Mouse (Mus musculus) G1E (cell line): Measurements from ENCODE around the gene Aurkc.

Experiments
- CTCF ChIP-seq: IDR thresholded peaks from 2 replicates; pipeline ENCODE4 v1.5.1; 2012; ENCODE audit warnings: low read depth, low read length, inconsistent platforms, mixed read lengths
- GATA1 ChIP-seq: IDR thresholded peaks from 2 replicates; pipeline ENCODE4 v1.6.1; 2012; ENCODE audit warnings: borderline replicate concordance, low read length, inconsistent platforms, mixed read lengths
- TAL1 ChIP-seq: conservative IDR thresholded peaks from 2 replicates; pipeline ENCODE4 v1.6.1; 2012; ENCODE audit warnings: low read depth, low read length, inconsistent platforms, mixed read lengths

DNA sequence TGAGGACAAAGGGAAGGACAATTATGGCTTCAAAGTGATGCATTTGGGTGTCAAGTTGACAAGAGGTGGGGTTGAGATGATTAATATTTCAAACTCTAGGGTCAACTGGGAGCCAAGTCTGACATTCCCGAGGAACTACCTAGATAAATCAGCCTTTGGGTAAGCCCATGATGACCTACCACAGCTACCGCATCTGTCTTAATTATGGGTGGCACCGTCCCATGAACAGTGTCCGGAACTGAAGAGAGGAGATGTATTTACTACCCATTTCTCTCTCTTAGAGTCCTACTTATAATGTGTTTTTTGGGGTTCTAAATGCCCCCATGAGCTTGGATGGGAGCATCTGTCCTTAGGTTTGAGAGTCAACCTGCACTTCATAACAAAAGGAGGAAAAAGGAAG lies 38.5 kb upstream of the Aurkc start:
- TF ChIP-seq CTCF: no peak
- TF ChIP-seq GATA1: no peak
- TF ChIP-seq TAL1: no peak
